Mouse (Mus musculus) layer of hippocampus, adult 9-11 months (tissue): ENCODE measurements around the gene Gfy.
"Not testable (repeated sequence)": the region's sequence is repeated elsewhere in the genome, so short reads cannot be mapped to it uniquely, and the experiment has no call there.

ENCODE experiments used
- DNase-seq: peaks from one replicate; pipeline ENCODE4 v3.0.0; 2022

The Gfy gene

GRCm38 (mm10) chr7:45165701-45166100 is 13.7 kb downstream of the Gfy start:
- no peak for DNase-seq

- DNase-seq, result no peak
These were observed 14.5 kb downstream of the Gfy start for GRCm38 (mm10) chr7:45164833-45165232.

- peak; percentile 61 for DNase-seq
These were observed 15.5 kb downstream of the Gfy start, which contains the start of gene Slc17a7 for GRCm38 (mm10) chr7:45163735-45164490. Gene Slc17a7, plus strand, starts transcription at chr7:45163949.

- no peak for DNase-seq
These were observed 16.3 kb downstream of the Gfy start for GRCm38 (mm10) chr7:45162996-45163615.

- peak; percentile 57 for DNase-seq
These were observed 16.8 kb downstream of the Gfy start for GRCm38 (mm10) chr7:45162551-45162950.

GRCm38 (mm10) chr7:45161612-45162473 is 17.5 kb downstream of the Gfy start:
- DNase-seq, result peak; percentile 95

- DNase-seq, result no peak
These were observed 18.5 kb downstream of the Gfy start for GRCm38 (mm10) chr7:45160866-45161265.

GRCm38 (mm10) chr7:45160316-45160800 is 19.0 kb downstream of the Gfy start:
- no peak for DNase-seq

- no peak for DNase-seq
These were observed 20.4 kb downstream of the Gfy start for GRCm38 (mm10) chr7:45158991-45159390.

GRCm38 (mm10) chr7:45157459-45157858 is 21.9 kb downstream of the Gfy start:
- DNase-seq, result no peak

- no peak for DNase-seq
These were observed 23.2 kb downstream of the Gfy start for GRCm38 (mm10) chr7:45156206-45156605.

- no peak for DNase-seq
These were observed 23.8 kb downstream of the Gfy start for GRCm38 (mm10) chr7:45155590-45155989.

- DNase-seq, result peak; percentile 66
These were observed 24.3 kb downstream of the Gfy start for GRCm38 (mm10) chr7:45154993-45155514.

GRCm38 (mm10) chr7:45154096-45154992 is 25.0 kb downstream of the Gfy start, which contains the start of the genes Pih1d1 and Aldh16a1:
Gene Pih1d1, plus strand, starts transcription at chr7:45154303.
Gene Aldh16a1, minus strand, starts transcription at chr7:45154584.
- peak; percentile 97 for DNase-seq

- no peak for DNase-seq
These were observed 25.8 kb downstream of the Gfy start for GRCm38 (mm10) chr7:45153586-45153985.

GRCm38 (mm10) chr7:45153052-45153451 is 26.3 kb downstream of the Gfy start:
- not testable (repeated sequence) for DNase-seq

- DNase-seq, result no peak
These were observed 28.1 kb downstream of the Gfy start for GRCm38 (mm10) chr7:45151303-45151702.

GRCm38 (mm10) chr7:45150321-45150720 is 29.0 kb downstream of the Gfy start:
- DNase-seq, result no peak

- no peak for DNase-seq
These were observed 29.8 kb downstream of the Gfy start for GRCm38 (mm10) chr7:45149545-45149944.

- DNase-seq, result no peak
These were observed 30.8 kb downstream of the Gfy start for GRCm38 (mm10) chr7:45148534-45149098.

GRCm38 (mm10) chr7:45147899-45148298 is 31.5 kb downstream of the Gfy start:
- DNase-seq, result no peak
